Mouse (Mus musculus): ENCODE data around the gene Cyth3.

Cyth3 gene

DNA sequence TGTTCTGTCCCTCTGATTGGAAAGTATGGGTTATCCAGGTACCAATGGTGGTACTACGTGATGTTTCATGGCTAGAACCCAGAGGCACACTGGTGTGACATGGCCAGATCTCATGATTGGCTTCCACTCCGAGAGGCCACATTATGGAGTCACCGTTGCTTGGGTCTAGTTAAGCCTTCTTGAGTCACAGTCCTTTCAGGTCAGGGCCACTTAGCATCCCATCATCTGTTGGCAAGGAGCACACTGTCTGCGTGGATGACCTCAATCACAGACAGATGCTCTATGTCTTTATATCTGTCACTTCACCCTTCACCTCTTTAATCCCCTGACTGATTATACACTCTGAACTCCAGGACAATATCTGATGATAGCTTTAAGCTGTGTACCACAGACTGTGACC lies 6.1 kb upstream of the Cyth3 start:
- DNase-seq (ENCODE audit: low read depth, low spot score) = no peak

DNA sequence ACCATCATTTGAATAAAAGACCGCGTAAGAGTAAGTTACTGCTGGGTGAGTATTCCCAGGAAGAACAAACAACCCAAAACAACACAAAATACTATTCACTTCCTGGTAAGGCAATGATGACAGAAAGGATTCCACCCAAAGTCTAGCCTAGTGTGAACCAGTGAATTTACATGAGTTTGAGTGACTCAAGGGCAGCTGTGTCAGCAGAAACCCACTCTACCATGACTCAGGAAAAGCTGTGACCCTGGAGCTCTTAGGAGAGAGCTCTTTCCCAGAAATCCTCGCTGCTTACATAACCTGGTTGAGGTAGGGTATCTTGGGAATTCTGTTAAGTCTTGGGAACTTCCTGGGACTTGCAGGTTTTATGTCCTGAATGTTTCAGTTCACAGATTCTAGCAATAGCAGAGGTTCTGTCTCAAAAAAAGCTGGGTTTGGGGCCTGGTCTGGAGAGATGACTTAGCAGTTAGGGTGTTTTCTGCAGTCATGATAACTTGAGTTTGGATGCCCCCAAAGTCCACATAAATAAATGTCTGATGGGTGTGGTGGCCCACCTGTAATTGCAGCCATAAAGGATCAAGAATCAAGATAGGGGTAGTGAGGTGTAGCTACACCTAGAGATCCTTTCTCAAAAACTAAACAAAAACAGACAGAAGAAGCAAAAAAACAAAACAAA lies 5.5 kb upstream of the Cyth3 start:
- DNase-seq (ENCODE audit: low read depth, low spot score) = no peak

DNA sequence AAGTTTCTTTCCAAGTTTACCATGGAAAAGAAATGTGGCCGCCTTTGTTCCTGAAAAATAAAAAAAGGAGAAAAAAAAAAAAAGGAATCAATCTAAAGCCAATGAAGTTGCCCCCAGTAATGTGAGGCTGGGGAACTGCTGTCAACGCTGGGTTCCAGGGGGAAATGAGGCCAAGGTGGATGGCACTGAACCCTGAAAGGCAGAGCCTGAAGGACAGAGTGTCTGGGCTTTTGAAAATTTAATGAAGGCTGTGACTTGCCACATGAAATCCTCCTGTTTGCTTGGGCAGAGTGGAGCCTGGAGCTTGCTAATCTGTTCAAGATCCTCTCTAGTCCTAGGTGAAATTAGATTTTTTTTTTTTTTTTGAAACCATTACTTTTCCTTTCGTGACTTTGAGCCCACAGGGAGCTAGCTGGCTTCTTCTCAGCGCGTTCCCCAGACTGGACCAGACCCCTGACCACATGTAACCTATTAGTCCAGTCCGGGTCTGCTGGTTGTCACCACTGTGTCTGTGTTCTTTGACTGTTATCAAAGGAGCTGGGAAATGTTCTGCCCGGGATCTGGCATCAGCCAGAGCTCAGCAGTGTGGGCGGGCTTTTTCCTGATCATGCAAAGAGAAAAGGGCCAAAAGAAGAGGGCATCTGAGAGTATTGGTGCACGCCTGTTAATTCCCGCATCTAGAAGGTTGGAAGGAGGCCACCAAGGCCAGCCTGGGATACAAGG lies 4.6 kb upstream of the Cyth3 start:
- DNase-seq (ENCODE audit: low read depth, low spot score) = peak; percentile 39

DNA sequence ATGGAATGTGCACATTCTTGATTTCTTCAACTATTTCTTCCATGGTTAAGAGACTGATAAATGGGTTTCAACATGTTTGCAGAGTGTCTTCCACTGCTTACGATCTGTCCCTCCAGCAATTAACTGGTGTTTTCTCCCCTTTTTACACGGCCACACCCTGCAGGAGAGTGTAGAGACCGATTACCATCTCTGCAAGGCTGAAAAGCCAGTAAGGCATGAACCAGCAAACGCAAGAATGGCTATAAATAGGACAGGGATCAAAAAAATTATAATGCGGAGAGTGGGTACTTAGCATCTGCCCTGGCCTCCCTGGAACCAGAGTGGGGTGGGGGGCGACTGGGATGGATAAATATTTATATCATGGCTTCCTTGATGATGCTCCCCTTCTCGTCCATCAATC lies 3.7 kb upstream of the Cyth3 start:
- no peak for DNase-seq (ENCODE audit: low read depth, low spot score)

DNA sequence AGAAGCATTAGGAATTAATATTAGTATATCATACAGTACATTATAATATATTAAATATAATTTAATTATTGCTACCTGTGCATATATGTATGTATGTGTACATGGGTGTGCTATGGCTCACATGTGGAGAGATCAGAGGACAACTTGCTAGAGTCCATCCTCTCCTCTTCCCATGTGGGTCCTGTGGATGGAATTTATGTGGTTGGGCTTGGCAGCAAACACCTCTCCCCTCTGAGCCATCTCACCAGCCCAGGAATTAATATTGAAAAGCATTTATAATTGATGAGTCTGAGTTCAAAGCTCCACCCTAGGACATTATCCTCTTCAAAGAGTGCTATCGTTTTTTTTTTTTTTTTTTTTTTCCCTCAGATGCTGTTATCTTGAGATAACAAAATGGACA lies 2.1 kb upstream of the Cyth3 start:
- peak; percentile 29 for DNase-seq (ENCODE audit: low read depth, low spot score)

DNA sequence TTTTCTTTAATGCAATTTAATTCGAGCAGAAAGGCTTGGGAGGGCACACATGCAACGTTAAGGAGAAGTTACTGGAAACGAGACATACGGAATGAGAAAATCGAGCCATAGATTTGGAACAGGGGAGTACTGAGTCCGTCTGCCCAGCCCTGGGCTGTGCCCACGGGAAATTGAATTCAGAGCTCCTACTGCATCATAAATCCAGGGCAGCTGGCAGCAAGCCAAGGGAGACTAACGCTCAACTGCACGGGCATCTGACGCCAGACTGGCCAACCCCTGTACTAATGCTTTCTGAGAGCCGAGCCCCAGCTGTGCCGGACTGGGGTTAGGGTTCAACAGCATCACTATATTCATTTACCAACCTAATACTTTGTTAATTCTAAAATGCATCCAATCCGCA lies 1.3 kb upstream of the Cyth3 start:
- DNase-seq (ENCODE audit: low read depth, low spot score) = peak; percentile 84

DNA sequence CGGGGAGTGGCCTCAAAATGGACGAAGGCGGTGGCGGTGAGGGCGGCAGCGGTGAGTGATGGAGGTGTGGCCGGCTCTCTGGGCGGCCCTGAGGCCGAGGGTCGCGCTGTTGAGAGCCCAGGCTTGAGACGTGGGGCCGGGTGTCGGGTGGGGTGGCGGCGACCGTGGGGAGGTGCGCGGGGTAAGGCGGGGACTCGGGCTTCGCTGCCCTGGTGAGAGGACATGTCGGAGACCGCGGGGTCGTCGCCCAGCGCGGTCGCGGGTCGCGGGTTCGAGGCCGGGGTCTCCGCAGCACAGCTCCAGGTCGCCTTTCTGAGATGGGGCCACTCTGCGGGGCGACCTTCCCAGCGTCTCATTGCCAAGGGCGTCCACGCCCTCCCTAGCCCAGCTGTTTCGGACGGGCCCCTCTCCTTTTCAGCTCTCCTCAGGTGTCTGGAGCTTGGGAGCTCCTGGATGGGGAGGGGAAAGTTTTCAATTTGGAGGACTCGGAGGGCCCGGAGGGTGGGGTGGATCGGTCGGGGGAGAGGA lies 440 bp downstream of the Cyth3 start:
- DNase-seq (ENCODE audit: low read depth, low spot score) = no peak

DNA sequence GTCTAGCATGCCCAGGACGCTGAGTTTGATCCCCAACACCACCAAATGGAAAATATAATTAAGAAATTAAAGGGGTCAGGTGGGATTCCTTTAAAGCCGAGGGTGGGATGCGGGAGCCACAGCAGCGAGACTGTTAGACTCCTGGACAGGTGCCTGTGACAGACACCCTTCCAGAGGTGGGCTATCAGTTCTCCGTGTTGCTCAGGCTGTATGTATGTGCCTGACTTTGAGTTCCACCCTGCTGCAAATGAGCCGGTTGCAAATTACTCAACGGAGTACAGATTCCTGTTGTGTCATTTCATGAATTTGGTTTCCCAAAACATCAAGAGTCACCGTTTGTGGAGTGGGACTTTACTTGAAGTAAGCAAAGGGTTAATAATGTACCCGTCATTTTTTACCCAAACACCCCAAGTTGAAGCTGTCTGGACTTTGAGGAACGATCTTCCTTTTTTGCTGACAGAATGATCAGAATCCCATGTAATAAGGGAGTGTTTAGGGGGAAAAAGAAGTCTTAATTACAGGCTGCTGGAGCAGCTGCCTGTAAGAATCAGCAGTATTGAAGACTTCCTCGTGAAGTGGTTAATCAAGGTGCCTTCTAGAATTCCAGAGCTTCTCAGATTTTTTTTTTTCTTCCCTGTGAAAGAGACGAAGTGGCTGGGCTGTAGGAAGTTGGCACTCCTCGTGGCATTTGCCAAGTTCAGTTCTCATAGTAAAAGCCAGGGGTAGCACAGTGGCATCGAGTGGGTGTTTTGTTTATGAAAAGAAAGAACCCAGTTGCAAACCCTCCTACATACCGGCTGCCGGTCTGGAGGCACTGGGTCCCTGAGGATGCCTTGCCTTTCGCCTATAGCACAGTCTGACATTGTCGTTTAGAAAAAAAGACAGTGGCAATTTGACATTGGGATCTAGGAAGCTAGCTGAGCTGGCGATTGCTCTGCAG lies 1.4 kb downstream of the Cyth3 start:
- DNase-seq (ENCODE audit: low read depth, low spot score) = no peak

DNA sequence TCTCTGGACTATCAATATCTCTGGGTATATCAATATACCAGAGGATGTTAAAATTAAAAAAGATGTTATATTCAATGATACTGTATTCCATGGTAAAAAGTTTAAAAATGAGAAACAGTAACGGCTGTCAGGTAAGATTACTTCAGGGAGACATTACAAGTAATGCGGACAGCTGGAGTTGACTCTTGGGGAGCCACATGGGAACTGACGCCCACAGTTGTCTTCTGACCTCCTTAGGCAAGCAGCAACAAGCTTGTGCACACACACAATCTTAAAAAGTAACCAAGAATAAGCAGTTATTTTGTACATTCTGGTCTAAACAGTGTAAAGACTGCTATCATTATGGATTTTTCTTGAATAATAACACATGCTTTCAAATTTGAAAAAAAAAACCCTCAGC lies 2.2 kb downstream of the Cyth3 start:
- DNase-seq (ENCODE audit: low read depth, low spot score) = no peak

DNA sequence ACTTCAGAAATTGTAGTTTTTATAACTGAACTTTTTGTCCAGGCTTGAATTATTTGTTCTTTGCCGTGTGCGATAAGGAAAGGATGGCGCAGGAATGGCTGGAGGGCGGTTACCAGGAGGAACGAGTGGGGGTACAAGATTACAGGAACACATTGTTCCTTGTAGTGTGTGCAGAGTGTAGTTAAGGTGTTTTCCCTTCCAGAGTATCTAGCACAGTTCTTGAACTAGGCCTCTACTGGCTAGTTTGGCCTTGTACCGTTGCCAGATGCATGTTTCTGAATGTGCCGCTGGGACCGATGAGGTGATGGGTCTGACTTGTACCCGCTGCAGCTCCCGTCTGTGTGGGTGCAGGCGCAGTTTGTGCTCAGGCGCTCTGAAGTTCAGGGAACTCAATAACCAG lies 3.2 kb downstream of the Cyth3 start:
- DNase-seq (ENCODE audit: low read depth, low spot score) = no peak

DNA sequence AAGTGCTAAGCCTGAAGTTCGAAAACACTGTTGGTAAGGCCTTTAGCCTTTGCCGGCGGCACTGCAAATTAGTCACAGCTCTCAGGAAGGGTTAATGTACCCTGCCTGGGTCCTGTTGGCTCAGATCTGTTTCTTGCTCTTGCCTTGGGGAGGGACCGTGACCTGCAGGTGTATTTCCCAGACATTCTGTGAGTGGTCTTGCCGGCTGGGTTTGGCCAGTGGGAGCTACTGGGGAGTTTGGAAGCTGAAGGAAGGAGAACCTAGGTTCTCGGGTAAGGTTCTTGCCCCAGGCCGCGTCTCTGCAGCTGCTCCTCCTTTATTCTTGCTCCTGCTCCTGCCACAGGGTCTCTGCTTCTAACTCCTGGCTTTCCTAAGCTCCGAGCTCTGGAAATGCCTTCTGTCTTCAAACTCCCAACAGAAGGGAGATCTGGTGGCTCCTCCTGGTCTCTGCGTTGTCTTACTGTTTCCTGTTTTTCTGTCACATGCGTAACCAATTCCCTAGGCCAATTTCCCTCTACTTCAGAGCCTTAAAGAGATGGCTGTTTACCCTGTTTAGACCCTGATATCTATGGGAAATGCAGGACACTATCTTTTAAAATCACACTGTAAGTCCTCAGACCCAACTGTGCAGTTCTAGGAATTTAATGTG lies 3.8 kb downstream of the Cyth3 start:
- DNase-seq (ENCODE audit: low read depth, low spot score) = no peak

DNA sequence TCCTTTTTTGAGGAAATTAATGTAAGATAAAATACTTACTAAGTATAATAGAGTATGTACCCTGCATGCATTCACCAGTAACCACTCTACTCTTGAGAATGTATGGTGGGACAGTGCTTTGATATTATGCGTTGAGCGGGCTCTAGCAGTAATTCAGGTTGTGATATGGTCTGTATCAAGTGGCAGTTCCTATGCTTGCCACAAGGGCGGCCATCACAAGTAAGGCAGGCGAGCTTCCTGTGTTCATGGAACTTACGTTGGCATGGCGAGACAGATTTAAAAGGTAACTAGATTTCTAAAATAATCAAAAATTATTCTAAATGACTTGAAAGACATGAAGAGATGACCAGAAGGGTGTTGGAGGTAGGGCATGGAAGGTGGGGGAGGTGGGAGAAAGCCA lies 5.3 kb downstream of the Cyth3 start:
- DNase-seq (ENCODE audit: low read depth, low spot score) = no peak

DNA sequence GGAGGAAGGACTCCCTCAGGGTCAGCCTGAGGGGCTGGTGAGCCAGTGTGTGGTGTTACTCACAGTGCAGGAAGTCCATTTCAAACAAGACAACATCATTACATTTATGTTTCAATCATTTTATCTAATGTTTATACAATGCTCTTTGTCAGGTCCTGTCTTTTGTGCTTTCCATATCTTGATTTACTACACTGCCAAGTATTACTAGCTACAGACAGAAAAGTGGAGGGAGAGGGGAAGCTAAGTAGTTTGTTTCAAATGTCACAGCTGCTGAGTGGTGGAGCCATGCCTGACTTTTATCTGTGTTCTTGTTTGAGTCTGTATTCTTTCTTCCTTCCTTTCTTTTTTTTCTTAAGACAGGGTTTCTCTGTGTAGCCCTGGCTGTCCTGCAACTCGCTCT lies 5.7 kb downstream of the Cyth3 start:
- DNase-seq (ENCODE audit: low read depth, low spot score) = no peak

DNA sequence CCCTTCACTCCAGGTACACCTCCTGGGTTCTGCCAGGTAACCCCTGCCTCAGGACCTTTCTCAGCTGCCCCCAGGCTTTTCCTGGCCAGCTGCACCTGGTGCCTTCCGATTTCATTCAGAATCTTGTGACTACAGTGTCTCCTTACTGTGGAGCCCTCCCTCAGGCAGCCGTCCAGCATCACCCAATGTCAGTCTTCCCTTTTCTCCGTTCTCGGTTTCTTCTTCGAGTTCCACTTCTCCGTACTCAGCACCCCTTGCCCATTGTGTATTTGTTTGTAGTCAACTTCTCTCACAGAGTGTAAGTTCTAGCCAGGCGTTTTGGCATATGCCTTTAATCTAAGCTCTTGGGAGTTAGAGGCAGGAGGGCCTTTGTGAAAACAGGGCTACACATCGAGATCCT lies 7.4 kb downstream of the Cyth3 start:
- no peak for DNase-seq (ENCODE audit: low read depth, low spot score)

DNA sequence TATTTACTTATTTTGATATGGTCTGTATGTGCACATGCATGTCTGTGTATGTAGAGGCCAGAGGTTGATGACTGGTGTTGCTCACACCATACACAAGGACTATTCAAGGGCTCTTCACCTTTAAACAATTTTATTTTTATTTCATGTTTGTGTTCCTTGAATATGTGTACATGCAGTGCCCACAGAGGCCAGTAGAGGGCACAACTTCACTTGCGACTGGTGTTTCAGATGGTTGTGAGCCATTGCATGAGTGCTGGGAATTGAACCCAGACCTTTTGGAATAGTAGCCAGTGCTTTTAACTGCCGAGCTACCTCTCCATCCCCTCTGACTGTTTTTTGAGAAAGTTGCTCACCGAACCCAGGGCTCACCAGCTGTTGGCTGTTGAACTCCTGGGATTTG lies 8.0 kb downstream of the Cyth3 start:
- DNase-seq (ENCODE audit: low read depth, low spot score) = no peak

DNA sequence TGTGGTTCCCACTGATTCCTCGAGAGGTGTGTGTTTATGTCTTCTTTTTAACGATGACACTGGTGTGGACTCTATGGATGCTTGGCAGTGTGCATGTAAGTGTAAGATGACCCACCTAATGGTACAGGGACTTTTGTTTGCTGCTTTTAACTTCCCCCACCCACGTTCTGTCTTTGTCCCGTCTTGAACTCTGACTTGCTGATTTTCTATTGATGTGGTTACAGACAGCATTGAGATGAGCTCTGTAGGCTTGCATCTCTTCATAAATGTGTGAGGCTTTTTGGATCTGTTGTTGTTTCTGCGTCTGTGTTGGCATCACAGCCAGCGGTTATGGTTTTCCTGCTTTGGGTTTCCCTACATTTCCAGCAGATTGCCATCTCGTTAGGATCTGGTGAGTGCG lies 8.5 kb downstream of the Cyth3 start:
- no peak for DNase-seq (ENCODE audit: low read depth, low spot score)

DNA sequence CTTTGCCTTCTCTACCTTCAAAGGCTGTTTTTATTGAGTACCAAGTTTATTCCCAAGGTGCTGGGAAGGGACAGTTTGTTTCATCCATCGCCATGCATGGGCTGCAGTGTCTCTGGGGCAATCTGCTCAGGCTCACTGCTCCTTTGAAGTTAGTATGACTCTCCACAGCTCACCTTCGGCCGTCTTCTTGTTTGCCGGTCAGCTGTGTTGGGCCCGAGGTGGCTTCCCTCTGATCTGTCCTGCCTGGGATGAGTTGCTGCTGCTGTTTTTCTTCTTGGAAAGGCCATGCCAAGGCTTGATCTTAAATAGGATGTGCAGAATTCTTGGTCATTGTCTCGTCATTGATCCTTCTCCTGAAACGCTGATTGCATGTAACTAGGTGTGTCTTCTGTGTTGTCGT lies 9.3 kb downstream of the Cyth3 start:
- DNase-seq (ENCODE audit: low read depth, low spot score) = no peak

DNA sequence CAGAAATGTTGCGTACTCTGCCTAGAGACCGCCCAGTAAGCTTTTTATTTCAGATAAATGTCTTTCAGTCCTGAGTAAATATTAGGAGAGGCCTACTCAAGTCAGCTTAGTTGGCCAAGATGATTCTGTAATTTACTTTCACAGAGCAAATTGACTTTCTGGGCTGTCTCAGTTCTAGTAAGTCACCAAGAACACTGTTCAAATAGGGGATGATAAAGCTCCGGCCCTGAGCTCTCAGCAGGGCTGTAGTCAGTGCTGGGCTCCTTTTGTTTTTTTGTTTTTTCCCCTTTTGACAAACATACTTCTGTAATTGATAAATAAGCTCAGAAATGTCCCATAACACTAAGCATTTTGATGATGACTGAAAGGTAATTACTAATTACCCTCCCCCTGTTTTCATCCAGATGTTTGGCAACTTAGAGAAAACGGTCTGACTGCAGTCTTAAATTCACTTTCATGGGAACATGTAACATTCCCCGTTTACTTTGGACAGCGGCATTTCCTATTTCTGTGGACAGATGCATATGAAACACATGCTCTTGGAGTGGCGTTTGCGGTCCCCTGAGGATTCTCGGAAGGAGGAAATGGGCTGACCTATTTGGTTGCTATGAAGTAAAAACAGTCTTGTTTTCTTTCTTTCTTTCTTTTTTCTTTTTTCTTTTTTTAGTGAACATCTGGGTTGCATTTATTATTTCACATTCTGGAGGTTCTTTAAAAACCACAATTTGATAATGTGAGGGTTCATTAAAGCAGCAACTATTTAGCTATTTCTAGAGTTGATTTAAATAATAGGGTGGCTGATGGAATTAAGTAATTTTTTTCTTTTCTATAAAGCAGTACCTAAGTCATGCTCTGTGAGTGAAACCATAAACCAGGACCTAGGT lies 10.7 kb downstream of the Cyth3 start:
- DNase-seq (ENCODE audit: low read depth, low spot score) = peak; percentile 71

DNA sequence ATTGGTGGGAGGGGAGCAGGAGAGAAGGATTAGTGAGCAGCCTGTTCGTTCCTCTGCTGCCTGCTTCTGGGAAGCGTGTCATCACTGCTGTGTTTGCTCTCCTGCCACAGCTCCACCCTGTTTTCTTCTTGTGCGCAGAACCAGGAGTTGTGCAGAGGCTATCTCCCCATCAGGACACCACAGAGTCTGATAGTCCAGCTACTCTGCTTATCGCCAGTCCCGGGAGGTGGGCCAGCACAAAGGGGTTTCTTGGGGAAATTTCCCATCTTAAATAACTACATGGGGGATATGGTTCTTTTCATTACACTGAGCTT lies 11.3 kb downstream of the Cyth3 start:
- no peak for DNase-seq (ENCODE audit: low read depth, low spot score)

DNA sequence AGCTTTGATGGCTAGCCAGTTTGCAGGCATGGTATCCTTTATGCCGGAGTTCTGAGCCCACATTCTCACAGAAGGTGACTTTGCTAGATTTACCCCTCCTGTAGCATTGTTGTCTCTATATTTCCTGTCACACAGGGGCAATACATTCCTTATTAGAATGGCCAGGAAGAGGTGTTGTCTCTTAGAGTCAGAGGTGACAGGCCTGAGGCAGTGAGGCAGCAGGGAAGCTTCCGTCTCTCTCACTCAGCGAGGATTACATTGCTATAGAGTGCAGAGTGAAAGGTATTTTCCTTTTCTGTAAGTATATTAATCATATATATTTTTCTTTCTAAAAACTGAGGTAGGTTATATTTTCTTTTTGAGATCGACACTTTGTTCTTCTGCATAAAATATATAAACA lies 11.6 kb downstream of the Cyth3 start:
- no peak for DNase-seq (ENCODE audit: low read depth, low spot score)

DNA sequence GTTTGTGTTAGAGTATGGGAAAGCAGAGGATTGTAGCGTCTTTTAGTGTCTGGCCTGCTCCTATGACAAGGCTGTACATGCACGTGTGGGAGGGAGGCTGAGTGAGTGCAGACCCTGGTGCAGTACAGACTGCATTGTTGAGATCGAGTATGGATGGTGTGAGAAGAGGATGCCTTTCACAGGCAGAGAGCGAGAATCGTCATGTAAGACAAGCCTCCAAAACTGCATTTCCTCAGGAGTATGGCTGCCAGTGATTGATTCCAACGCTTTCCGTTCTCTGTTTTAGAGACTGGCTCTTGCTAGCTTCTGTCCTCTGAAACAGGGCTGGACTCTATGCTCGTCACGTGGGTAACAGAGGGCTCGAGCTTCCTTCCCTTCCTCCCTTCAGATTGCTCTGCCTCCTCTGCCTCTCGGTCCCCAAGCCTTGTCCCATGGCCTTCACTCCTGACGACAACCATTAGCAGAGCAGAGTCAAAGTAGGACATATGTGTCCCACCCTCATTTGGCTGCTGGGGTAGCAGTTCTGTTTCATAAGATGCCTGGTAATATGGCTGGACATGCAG lies 12.4 kb downstream of the Cyth3 start:
- no peak for DNase-seq (ENCODE audit: low read depth, low spot score)

Data from mesoderm, embryonic 11.5 days (tissue).